Mouse (Mus musculus) liver, embryonic 14.5 days (tissue): ENCODE results near the gene Odc1. TPM values are rescaled to one million over a fixed set of nuclear protein-coding genes. Genes with fewer than 3 reads are reported as not detected.
"Not testable (repeated sequence)": the region's sequence is repeated elsewhere in the genome, so short reads cannot be mapped to it uniquely, and the experiment has no call there.

Experiments used
- ATAC-seq: fragments of 200-750 bp; cut with Nextera tagmentation; 2 replicates; pipeline ENCODE4 v1.8.0; 2017; ENCODE audit warnings: moderate number of reproducible peaks, mild to moderate bottlenecking, moderate library complexity; ENCODE audit not compliant: insufficient read depth
- DNase-seq, 3 experiments: peaks; one replicate each; pipeline ENCODE4 v3.0.0-alpha.2; 2012 to 2013; ENCODE audit warnings: low read depth in 3 of 3, low spot score in 3 of 3
- H3K27ac ChIP-seq: fragments of 300-500 bp; sonication (generic); 2 replicates; pipeline ENCODE4 v1.5.1; 2014; ENCODE audit warnings: moderate library complexity, mild to moderate bottlenecking, control low read depth, inconsistent platforms
- H3K27me3 ChIP-seq: fragments of 300-500 bp; sonication (generic); 2 replicates; pipeline ENCODE4 v1.6.1; 2014; ENCODE audit warnings: mild to moderate bottlenecking, low read length, moderate library complexity; ENCODE audit not compliant: control insufficient read depth, insufficient read depth
- H3K36me3 ChIP-seq: fragments of 300-500 bp; sonication (generic); replicated peaks from 2 replicates; pipeline ENCODE4 v1.6.1; 2014; ENCODE audit warnings: low read depth; ENCODE audit not compliant: control insufficient read depth, insufficient read depth
- H3K4me1 ChIP-seq, 2 experiments: fragments of 200-500 bp in 1 of 2; fragments of 300-500 bp in 1 of 2; sonication (generic) in 1 of 2; replicated peaks; 2 replicates each; pipeline ENCODE4 v1.6.1; 2012 to 2014; ENCODE audit warnings: antibody characterized with exemption in 1 of 2, inconsistent platforms in 1 of 2, low read length in 1 of 2; ENCODE audit not compliant: control insufficient read depth in 2 of 2, insufficient read depth in 2 of 2
- H3K4me2 ChIP-seq: fragments of 300-500 bp; sonication (generic); 2 replicates; pipeline ENCODE4 v1.6.1; 2014; ENCODE audit warnings: low read depth, mild to moderate bottlenecking, control low read depth, moderate library complexity
- H3K4me3 ChIP-seq, 2 experiments: fragments of 200-500 bp in 1 of 2; fragments of 300-500 bp in 1 of 2; sonication (generic) in 1 of 2; 2 replicates each; pipeline ENCODE4 v1.5.1; 2012 to 2014; ENCODE audit warnings: low read depth in 2 of 2, low read length in 2 of 2, mild to moderate bottlenecking in 2 of 2, control low read depth in 1 of 2, inconsistent platforms in 1 of 2, moderate library complexity in 1 of 2; ENCODE audit not compliant: insufficient read depth in 1 of 2
- H3K9ac ChIP-seq: fragments of 300-500 bp; sonication (generic); replicated peaks from 2 replicates; pipeline ENCODE4 v1.6.1; 2014; ENCODE audit warnings: mild to moderate bottlenecking, control low read depth, moderate library complexity
- H3K9me3 ChIP-seq: fragments of 300-500 bp; sonication (generic); 2 replicates; pipeline ENCODE4 v1.6.1; 2016; ENCODE audit warnings: low read length, mixed read lengths; ENCODE audit not compliant: control insufficient read depth
- CTCF ChIP-seq: IDR thresholded peaks from 2 replicates; pipeline ENCODE4 v1.5.1; 2016; ENCODE audit warnings: antibody characterized with exemption, low read depth, control low read depth
- EP300 ChIP-seq: IDR thresholded peaks from 2 replicates; pipeline ENCODE4 v1.6.1; 2016; ENCODE audit warnings: antibody characterized with exemption, low read depth
- WGBS: fragments of 180-500 bp; shearing (Covaris S2); extraction: QIAGEN DNeasy Blood & Tissue Kit; methylation state at CpG from one replicate; pipeline ENCODE4 v1.1.7; 2014; ENCODE audit not compliant: insufficient replicate concordance; 5-methylcytosine and 5-hydroxymethylcytosine counted together
- polyA plus RNA-seq, 2 experiments: library from polyadenylated mRNA; depleted of rRNA in 1 of 2; stranded (reverse) in 1 of 2; unstranded in 1 of 2; fragments of >200 nt; fragmentation: Nextera tagmentation in 1 of 2; extraction: Ambion mirVana in 1 of 2; gene quantifications; 2 replicates each; pipeline versions ENCODE4 v1.2.1 to v1.2.3; 2012 to 2014

The Odc1 gene
- polyA plus RNA-seq, 2 experiments = 444 to 457 TPM

DNA sequence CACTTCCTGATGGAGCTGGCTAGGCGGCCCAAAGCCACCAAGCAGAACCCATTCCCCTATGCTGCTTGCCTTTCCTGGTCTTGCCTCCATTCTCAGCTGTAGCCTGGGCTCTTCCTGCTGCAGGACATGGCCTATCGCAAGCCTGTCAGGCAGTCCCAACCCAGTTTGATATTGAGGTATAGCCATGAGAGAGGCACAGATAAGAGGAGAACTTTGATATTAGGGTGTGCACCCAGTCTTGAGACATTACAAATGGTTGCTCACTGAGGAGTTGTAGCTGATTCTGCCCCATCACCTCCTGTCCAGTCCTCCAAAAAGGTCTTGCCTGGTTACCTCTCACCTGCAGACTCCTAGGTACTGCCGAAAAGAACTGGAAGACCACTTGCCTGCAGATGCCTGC lies 6.5 kb upstream of the Odc1 start:
- peak overlapping the region; percentile 52 to 61 for H3K4me3 ChIP-seq
- peak overlapping the region; percentile 96 for H3K4me2 ChIP-seq

DNA sequence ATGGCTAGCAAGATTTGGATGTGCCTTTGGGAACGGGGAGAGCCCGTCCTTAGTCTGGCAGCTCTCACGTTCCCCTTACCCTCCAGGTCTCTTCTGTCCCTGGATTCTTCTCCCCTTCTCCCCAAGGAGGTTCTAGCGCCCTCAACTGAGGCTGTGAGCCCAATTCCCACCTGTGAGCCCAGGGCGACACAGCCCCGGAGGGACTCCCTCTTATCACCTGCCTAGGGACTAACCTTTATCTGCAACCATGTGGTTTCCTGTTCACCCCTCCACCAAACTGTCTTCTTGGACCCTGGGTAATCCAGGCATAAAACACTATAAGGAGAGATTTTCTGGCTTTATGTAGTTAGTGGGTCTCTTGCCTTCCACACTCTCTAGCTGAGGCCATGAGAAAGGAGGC lies 5.6 kb upstream of the Odc1 start:
- Histone ChIP-seq H3K9me3 (no peaks in the 10 kb centered on the region), H3K4me1 (peaks cover 69 to 70% of the 10 kb centered on the region in 2 experiments), H3K9ac (peak overlapping the region; percentile 78), H3K4me3 (peak overlapping the region; percentile 52 to 61), H3K27ac (peak overlapping the region; percentile 90), H3K4me2 (peak overlapping the region; percentile 96), H3K36me3 (no peaks in the 10 kb centered on the region), H3K27me3 (no peaks in the 10 kb centered on the region)
- peak; percentile 61 for ATAC-seq
- TF ChIP-seq CTCF (no peak), EP300 (peak; percentile 70)
- DNase-seq = no peak
- WGBS = 18% methylated on average over 6 of the region's 6 CpGs

More for the DNA sequence above, 6.5 kb upstream of the Odc1 start:
- ATAC-seq = peak; percentile 92
- Histone ChIP-seq H3K36me3 (no peaks in the 10 kb centered on the region), H3K9me3 (no peaks in the 10 kb centered on the region), H3K27ac (peak overlapping the region; percentile 90), H3K9ac (peak overlapping the region; percentile 78), H3K27me3 (no peaks in the 10 kb centered on the region), H3K4me1 (peaks cover 61 to 64% of the 10 kb centered on the region in 2 experiments)
- peak; percentile 88 to 89 (median 89) for DNase-seq
- 31% methylated on average over 3 of the region's 3 CpGs for WGBS
- TF ChIP-seq EP300 (peak; percentile 99), CTCF (no peak)

DNA sequence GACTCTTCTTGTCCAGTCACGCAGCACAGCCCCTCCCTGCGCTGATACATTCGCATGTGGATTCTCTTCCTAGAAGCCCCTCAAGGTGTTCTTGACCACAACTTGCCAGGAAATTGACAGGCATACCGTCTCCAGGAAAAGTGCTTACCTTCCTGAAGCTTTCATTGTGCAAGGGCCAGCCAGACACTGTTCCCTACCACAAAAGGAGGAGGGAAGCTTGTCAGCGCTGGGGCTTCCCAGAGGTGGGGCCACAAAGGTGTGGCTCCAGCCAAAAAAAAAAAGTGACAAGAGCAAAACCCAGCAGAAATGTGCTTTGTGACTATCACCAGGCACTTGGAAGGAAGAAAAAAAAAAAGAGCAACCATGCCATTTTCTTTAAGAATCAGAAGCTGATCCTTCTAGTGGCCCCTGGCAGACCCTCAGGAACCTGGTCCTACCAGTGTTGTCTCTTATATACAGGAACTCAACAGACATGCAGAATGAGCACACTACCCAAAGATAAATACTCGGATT lies 4.5 kb upstream of the Odc1 start:
- H3K9ac ChIP-seq = peak overlapping the region; percentile 78
- no peaks in the 10 kb centered on the region for H3K27me3 ChIP-seq
- no peaks in the 10 kb centered on the region for H3K36me3 ChIP-seq
- DNase-seq = no peak
- TF ChIP-seq CTCF (no peak), EP300 (no peak; the same call in 1 of the 2 replicates)
- peak overlapping the region; percentile 52 to 61; a peak in 3 of 4 replicates for H3K4me3 ChIP-seq
- H3K27ac ChIP-seq = peak overlapping the region; percentile 90
- no peak for ATAC-seq
- WGBS = 39% methylated on average over 6 of the region's 6 CpGs
- peaks cover 70 to 71% of the 10 kb centered on the region in 2 experiments for H3K4me1 ChIP-seq
- no peaks in the 10 kb centered on the region for H3K9me3 ChIP-seq
- H3K4me2 ChIP-seq = peak overlapping the region; percentile 96

DNA sequence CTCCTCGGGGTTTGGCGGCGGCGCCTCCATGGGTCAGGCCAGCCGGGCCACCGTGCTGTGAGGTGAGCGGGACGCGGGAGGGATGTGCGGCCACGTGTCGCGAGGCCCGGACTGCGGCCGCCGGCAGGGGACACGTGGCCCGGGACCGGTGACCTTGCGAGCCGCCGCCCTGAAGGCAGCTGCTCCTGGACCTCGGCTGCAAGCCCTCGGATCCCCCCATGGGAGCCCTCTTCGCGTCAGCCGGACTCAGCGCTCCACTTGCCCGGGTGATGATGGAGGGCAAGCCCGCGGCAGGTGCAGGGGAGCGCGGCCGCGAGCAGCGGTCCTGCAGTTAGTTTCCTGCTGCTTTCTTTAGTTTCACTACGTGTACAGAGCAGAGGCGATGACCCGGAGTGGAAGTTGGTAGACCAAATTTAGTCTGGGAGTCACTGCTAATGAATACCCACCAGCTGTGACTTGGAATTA lies 545 bp downstream of the Odc1 start:
- 0% methylated on average over 38 of the region's 40 CpGs for WGBS
- ATAC-seq = peak; percentile 44
- peak overlapping the region; percentile 100 for H3K9ac ChIP-seq
- peaks cover 42% of the 10 kb centered on the region for H3K36me3 ChIP-seq
- peak overlapping the region; percentile 85 for H3K4me2 ChIP-seq
- peak overlapping the region; percentile 91 to 100 for H3K4me3 ChIP-seq
- H3K4me1 ChIP-seq = peaks cover 38 to 41% of the 10 kb centered on the region in 2 experiments
- peak overlapping the region; percentile 86 for H3K27ac ChIP-seq
- no peaks in the 10 kb centered on the region for H3K9me3 ChIP-seq
- no peak for DNase-seq
- TF ChIP-seq EP300 (no peak), CTCF (no peak)
- H3K27me3 ChIP-seq = no peaks in the 10 kb centered on the region

DNA sequence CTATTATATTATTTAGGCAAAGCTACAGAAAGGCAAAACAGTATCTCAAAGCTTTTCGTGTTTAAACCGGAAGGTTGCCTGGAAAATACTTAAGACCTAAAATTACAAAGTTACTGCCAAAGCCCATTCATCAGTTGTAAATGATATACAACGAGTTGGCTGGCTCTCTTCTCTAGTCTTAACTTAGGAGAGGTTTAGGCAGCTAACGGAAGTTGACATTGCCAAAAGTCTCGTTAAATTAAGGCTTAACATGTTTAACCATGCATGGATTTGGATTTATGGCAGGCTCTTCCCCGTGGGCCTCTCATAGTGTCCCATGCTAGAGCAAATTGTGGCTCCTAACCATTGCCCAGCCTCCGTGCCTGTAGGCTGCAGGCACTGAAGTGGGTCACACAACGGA lies 1.3 kb downstream of the Odc1 start:
- Histone ChIP-seq H3K4me3 (peak overlapping the region; percentile 91 to 100), H3K9me3 (no peaks in the 10 kb centered on the region), H3K36me3 (peaks cover 47% of the 10 kb centered on the region), H3K4me1 (peaks cover 30 to 33% of the 10 kb centered on the region in 2 experiments), H3K27me3 (no peaks in the 10 kb centered on the region), H3K4me2 (peak overlapping the region; percentile 85), H3K9ac (peak overlapping the region; percentile 100), H3K27ac (peak overlapping the region; percentile 86)
- no peak for TF ChIP-seq CTCF
- no peak for TF ChIP-seq EP300
- ATAC-seq (no peak), DNase-seq (no peak)
- WGBS = 2% methylated on average over 8 of the region's 8 CpGs

DNA sequence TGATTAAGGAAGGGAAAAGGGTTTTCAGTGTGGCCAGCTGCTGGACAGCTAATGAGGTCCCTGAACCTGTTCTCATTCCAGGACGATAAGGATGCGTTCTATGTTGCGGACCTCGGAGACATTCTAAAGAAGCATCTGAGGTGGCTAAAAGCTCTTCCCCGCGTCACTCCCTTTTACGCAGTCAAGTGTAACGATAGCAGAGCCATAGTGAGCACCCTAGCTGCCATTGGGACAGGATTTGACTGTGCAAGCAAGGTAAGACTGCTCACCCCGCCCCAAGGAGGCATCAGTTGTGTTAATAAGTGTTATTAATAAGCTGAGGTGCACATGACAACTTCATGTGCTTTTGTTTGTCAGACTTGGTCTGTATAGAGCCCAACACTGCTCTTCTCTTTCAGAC lies 3.0 kb downstream of the Odc1 start:
- WGBS = 95% methylated on average over 9 of the region's 9 CpGs
- Histone ChIP-seq H3K4me3 (peak overlapping the region; percentile 51 to 100), H3K4me2 (peak overlapping the region; percentile 85), H3K9ac (0 out of 2 replicates have a peak overlapping the region, but pooled peaks have one; percentile 1), H3K36me3 (peaks cover 61% of the 10 kb centered on the region), H3K4me1 (peaks cover 17 to 22% of the 10 kb centered on the region in 2 experiments)
- not testable (repeated sequence) for H3K27ac ChIP-seq, ATAC-seq, DNase-seq, H3K27me3 ChIP-seq, H3K9me3 ChIP-seq
